Mouse (Mus musculus) lung, postnatal 36 days (tissue): ENCODE measurements around the gene Rgs7bp.
A peak's percentile ranks its signal among the peaks of the same experiment; 100 is the strongest.

Experiments used
- DNase-seq: peaks from one replicate; pipeline ENCODE4 v3.0.0; 2022; ENCODE audit warnings: mixed read lengths

Rgs7bp gene

GRCm38 (mm10) chr13:105002132-105002830 lies 52.4 kb downstream of the Rgs7bp start:
- no peak for DNase-seq

GRCm38 (mm10) chr13:105001714-105002113 lies 53.0 kb downstream of the Rgs7bp start:
- DNase-seq = no peak

- DNase-seq = no peak
These were observed 65.9 kb downstream of the Rgs7bp start for GRCm38 (mm10) chr13:104988811-104989258.

DNA sequence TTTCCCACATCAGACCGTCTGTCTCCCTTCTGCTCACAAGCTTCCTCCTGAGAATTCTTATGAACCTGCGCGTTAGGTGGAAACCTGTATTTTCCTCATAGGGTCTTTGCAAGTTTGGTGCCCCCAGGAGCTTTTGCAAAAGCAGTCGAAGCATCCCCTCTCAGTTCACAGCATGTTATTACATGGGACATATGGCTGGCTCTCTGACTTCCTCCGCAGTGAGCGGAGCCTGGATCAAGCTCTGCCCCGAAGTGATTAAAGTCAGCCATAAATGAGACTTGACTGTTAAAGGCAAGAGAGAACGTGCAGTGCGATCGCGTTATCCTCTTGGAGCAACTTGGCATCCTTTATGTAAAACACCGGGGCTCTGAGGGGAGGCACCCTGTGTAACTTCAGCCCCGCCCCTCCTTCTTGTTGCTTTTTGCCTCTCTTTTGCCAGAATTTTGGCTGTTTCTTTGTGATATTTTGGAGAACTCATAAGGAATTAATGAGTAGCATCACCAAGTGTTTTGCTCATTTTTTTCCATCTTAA lies 66.7 kb downstream of the Rgs7bp start:
- no peak for DNase-seq

DNA sequence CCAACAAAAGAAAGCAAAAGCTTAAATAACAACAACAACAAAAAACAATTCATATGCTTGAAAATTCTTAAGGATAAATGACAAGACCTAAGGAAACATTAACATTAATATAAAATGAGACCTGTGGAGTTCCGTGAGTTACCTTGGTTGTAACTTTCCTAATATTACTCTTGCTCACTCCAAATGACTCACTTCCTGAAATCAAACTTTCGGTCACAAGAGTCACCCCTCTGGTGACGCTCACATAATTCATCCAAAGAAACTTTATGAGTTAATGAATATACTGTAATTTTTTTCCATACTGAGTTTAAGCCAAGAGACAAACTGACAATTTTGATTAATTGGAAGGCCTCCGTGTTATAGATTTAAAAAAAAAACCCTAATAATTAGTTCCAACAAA lies 69.0 kb downstream of the Rgs7bp start:
- DNase-seq = no peak

DNA sequence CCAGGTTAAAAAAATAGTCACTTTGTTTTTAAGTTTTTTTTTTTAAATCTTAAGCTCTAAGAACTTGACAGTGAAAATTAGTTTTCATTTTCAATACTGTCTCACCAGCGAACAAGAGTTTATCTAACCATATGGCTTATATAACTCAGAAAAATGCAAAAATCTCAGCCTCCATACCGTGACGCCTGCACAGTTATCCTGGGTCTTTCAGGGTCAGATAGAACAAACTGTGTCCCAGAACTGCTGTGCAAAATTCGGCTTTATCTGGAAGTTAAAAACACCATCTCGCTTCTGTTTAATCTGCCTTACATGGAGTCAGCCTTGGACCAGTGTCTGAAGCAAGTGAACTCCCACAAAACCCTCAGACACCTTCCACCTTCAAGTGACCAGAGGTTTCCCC lies 70.7 kb downstream of the Rgs7bp start:
- DNase-seq = no peak

- no peak for DNase-seq
These were observed 71.9 kb downstream of the Rgs7bp start for GRCm38 (mm10) chr13:104982781-104983353.

- DNase-seq = no peak
These were observed 76.6 kb downstream of the Rgs7bp start for GRCm38 (mm10) chr13:104978176-104978575.

GRCm38 (mm10) chr13:104967486-104967885 lies 87.2 kb downstream of the Rgs7bp start:
- no peak for DNase-seq

DNA sequence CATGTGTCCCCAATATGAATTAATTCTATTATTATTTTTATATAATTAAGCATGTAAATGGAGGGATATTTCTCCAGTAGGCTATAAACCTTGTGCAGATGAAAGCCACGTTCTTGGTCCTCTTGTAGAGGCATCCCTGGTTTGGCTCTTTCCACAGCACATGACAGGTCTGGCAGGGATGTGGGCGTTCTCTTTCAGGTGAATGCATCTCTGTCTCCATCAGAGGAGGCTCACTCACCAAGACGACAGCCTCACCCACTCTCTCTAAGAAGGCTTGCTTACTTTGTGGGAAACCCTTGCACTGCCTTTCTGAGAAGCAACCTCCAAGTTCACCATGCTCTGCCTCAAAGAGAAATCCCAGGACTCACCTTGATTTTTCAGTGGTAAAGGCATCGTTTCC lies 91.0 kb downstream of the Rgs7bp start:
- no peak for DNase-seq

DNA sequence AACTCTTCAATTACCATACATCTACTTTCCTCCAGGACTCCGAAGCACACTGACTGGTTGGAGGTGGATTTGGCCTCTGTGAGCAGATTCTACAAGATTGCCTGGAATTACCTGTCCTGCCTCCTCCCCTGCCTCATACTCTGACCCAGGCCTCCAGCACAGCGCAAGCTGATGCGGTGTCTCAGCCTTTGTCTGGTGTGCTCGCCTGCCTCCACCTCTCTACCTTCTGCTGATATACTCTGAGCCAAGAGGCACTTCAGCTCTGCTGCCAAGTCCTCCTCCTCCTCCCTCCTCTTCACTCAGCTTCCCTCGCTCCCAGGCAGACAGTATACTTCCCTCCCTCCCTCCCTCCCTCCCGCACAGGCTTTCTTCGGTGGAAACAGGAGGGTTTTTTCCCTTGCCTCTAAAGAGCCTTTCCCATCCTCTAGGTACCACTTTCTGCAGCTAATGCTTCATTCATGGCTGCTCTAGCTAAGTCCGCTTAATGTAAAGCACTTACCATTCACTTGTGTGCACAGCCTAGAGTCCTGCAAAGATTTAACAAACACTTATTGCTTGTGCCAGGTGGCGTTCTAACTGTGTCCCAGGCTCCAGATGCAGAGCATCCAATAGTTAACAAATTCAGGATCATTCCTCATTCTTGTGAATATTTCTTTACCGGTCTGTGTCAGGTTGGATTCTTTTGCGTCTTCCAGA lies 91.9 kb downstream of the Rgs7bp start:
- DNase-seq = no peak

DNA sequence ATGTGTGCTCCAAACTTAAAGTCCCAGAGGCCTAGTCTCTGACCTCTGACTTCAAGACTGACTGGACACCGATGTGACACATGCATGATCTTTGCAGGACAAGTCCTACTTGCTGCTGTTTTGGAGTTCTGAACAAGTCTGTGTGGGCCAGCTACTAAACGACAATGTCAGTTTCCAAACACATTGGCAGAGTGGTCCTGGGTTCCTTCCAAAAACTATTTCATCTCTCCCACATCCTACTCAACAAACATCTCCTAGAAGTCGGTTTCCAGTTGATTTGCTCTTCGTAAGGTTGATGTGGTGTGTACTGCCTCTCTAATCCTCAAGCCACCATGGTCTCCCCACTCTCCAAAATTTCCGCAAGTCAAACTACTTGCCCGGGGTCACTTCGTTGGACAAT lies 92.6 kb downstream of the Rgs7bp start:
- no peak for DNase-seq

GRCm38 (mm10) chr13:104960951-104961715 lies 93.6 kb downstream of the Rgs7bp start:
- peak; percentile 8 for DNase-seq

DNA sequence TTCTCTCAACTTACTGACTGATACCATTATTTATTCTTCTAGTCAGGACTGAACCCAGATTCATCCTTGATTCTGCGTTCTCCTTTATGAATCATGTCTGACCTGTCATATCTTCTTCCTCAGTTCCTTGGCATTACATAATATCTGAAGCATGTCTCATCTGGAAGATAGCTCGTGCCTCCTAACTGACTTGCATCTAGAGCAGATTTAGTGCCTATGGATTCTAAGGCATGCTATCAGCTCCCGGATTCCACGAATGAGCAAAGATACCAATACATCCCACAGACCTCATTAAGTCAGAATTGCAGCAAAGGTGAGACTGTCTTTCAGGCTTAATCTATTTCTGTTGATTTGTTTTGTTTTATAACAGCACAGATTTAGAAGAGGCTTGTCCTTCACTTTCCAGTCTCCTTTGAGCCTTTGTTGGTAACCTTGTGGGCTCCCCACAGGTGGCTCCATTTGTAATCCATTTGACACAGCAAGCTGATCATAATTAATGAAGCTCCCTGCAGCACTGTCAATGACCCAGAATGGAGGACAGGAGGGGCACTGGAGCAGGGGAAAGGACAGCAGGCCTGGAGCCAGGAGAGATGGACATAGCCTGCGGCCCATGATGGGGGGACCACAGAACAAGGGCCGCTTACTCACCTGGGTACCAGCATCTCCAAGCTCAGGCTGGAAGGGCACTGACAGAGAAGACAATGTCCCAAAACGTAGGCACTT lies 94.4 kb downstream of the Rgs7bp start:
- no peak for DNase-seq

DNA sequence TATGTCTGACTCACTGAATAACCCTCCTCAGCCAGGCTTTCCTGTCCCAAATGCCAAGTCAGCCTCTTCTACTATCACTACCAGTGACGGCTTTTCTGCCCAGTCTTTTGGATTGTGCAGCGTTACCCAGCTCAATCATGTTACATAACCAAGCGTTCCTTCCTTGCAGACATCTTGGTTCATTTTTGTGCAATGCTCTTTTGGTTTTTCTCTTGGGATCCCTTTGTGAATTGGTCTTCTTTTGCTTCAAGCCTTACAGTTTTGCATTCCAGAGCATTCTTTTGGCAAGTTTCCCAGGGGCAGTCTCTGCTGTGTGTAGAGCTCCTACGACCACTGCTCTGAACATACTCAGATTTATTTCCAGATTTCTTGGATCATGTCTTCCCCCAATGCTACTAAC lies 95.0 kb downstream of the Rgs7bp start:
- DNase-seq = no peak

- peak; percentile 88 for DNase-seq
These were observed 106.8 kb downstream of the Rgs7bp start for GRCm38 (mm10) chr13:104947958-104948357.

DNA sequence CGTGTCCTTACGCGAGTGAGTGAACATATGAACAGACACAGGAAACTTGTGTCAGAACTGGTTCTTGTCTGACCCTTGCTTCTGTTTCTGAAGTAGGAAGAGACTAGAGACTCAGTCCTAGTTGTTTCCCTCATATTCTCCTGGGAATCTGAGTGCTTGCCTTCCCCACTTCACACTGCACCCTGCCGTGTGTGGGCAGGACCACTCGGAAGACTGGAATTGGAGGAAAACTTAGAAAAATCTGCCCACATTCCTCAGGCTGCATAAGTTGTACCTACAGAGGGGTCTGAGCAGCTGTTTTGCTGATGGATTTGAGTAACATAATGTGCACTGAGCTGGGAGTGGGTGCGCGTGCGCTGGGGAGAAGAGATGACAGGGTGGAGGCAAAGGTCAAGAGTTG lies 114.2 kb downstream of the Rgs7bp start:
- no peak for DNase-seq

DNA sequence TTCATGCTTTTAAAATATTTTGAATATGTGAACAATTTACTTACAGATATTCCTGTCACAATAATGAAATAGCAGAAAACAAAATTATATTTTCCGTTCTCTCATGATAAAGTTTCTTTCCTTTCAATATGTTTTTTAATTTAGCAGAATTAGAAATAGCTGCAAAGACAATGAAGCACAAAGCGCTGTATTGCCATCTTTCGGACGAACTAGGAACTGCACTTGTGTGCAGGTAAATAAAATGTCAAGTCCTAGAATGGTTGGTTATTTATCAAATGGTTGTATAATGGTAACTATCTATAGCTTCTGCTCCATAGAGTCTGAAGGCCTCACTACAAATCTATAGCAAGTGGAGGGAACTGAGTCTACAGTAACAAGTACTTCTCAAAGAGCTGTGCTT lies 114.9 kb downstream of the Rgs7bp start:
- peak; percentile 72 for DNase-seq

DNA sequence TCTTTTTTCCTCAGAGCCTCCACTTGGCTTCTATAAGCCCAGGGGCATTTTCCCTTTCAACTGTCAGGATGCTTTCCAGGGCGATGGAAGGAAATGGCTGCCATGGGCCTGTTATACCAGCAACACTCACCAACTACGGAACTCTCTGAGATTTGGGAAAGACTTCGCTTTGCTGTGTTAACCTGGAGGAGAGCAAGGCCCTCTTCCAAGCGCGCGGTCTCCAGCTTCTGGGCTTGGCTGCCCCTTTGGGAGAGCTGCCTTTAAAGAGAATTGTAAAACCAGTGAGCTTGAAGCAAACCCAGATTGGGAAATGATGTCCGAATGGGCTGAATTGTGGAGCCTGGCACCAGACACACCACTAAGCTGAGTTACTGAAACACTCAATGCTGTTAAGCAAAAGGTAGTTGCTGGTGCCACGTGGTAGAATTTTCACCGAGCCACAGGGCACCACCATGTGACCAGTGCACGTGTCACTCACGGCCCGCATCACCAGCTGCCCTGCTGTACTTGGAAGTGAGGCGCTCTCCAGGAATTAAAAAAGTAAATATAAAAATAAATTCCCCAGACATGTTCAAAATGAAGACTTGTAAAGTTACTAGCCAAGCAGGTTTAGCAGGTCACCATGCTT lies 115.7 kb downstream of the Rgs7bp start:
- DNase-seq = peak; percentile 15

GRCm38 (mm10) chr13:104937759-104938158 lies 117.0 kb downstream of the Rgs7bp start:
- no peak for DNase-seq

DNA sequence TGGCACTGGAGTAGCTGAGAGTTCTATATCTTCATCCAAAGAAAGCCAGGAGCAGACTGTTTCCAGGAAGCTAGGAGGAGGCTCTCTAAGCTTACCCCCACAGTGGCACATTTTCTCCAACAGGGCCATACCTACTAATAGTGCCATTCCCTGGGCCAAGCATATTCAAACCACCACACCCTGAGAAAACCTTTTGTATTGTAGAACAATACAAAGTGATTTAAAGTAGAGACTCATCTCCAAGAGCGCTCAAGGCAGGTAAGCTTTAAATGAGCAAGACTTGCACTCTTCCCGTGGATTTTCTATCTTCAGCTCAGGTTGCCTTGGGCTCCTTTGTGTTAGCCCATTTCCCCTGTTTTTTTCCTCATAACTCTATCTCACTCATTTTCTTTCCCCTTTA lies 118.1 kb downstream of the Rgs7bp start:
- no peak for DNase-seq
